Mouse (Mus musculus): Measurements from ENCODE around the gene Gata1.
"Not testable (repeated sequence)": the region's sequence is repeated elsewhere in the genome, so short reads cannot be mapped to it uniquely, and the experiment has no call there.

Gata1 gene

GRCm38 (mm10) chrX:7977892-7978291 lies at the start of gene Gata1:
Gene Gata1 (minus strand): TSS chrX:7978071.
- no peak for DNase-seq (ENCODE audit: extremely low spot score, low spot score)

GRCm38 (mm10) chrX:8026811-8027210 lies 48.9 kb upstream of the Gata1 start:
- DNase-seq (ENCODE audit: extremely low spot score, low spot score) = no peak

- DNase-seq (ENCODE audit: extremely low spot score, low spot score) = no peak
These were observed 46.9 kb upstream of the Gata1 start for GRCm38 (mm10) chrX:8024795-8025194.

GRCm38 (mm10) chrX:8020111-8020778 lies 42.4 kb upstream of the Gata1 start:
- no peak for DNase-seq (ENCODE audit: extremely low spot score, low spot score)

- no peak for DNase-seq (ENCODE audit: extremely low spot score, low spot score)
These were observed 40.4 kb upstream of the Gata1 start, which contains the start of gene Glod5 for GRCm38 (mm10) chrX:8018286-8018685. Gene Glod5 (minus strand): TSS chrX:8018492.

GRCm38 (mm10) chrX:8017142-8017541 lies 39.3 kb upstream of the Gata1 start:
- DNase-seq (ENCODE audit: extremely low spot score, low spot score) = peak; percentile 32

- not testable (repeated sequence) for DNase-seq (ENCODE audit: extremely low spot score, low spot score)
These were observed 37.8 kb upstream of the Gata1 start for GRCm38 (mm10) chrX:8015675-8016074.

GRCm38 (mm10) chrX:8013569-8014314 lies 35.9 kb upstream of the Gata1 start:
- DNase-seq (ENCODE audit: extremely low spot score, low spot score) = no peak

- no peak for DNase-seq (ENCODE audit: extremely low spot score, low spot score)
These were observed 35.3 kb upstream of the Gata1 start for GRCm38 (mm10) chrX:8013157-8013556.

- DNase-seq (ENCODE audit: extremely low spot score, low spot score) = not testable (repeated sequence)
These were observed 31.5 kb upstream of the Gata1 start for GRCm38 (mm10) chrX:8009356-8009755.

- DNase-seq (ENCODE audit: extremely low spot score, low spot score) = no peak
These were observed 30.7 kb upstream of the Gata1 start for GRCm38 (mm10) chrX:8008543-8008942.

GRCm38 (mm10) chrX:8002971-8003370 lies 25.1 kb upstream of the Gata1 start:
- no peak for DNase-seq (ENCODE audit: extremely low spot score, low spot score)

GRCm38 (mm10) chrX:8002001-8002400 lies 24.1 kb upstream of the Gata1 start:
- no peak for DNase-seq (ENCODE audit: extremely low spot score, low spot score)

GRCm38 (mm10) chrX:8000546-8001192 lies 22.8 kb upstream of the Gata1 start:
- no peak for DNase-seq (ENCODE audit: extremely low spot score, low spot score)

GRCm38 (mm10) chrX:7993068-7993735 lies 15.3 kb upstream of the Gata1 start:
- no peak for DNase-seq (ENCODE audit: extremely low spot score, low spot score)

GRCm38 (mm10) chrX:7992379-7993067 lies 14.7 kb upstream of the Gata1 start:
- no peak for DNase-seq (ENCODE audit: extremely low spot score, low spot score)

- DNase-seq (ENCODE audit: extremely low spot score, low spot score) = no peak
These were observed 3.5 kb upstream of the Gata1 start for GRCm38 (mm10) chrX:7981368-7981767.

- DNase-seq (ENCODE audit: extremely low spot score, low spot score) = no peak
These were observed 6.6 kb downstream of the Gata1 start for GRCm38 (mm10) chrX:7971292-7971691.

GRCm38 (mm10) chrX:7968899-7969298 lies 9.0 kb downstream of the Gata1 start:
- DNase-seq (ENCODE audit: extremely low spot score, low spot score) = no peak

- DNase-seq (ENCODE audit: extremely low spot score, low spot score) = no peak
These were observed 9.6 kb downstream of the Gata1 start for GRCm38 (mm10) chrX:7968226-7968625.

- DNase-seq (ENCODE audit: extremely low spot score, low spot score) = no peak
These were observed 10.2 kb downstream of the Gata1 start for GRCm38 (mm10) chrX:7967596-7968201.

Measured in neural tube, embryonic 10.5 days (tissue).